ENCODE assay signal across 22 mouse cellular contexts in the genomic region with DNA sequence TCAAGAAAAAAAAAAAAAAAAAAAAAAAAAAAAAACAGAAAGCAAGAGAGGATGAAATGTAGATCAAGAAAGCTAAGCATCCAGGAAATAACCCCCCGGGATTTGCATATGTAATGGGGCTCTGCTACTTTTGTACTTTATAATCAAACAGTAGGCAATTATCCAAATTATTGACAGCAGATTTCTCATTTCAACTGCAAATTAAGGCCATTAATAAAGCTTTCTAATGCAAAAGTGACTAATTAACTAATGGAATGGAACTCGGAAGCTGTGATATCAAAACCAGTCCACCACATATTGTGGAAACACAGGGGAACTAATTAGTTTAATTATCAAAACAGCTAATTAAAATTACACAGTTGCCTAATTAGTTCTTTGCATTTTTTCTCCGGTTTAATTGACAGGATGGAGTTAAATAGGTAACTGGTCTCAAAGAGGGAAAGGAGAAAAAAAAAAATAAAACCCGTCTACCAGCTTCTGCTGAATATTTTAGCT. TPM values are rescaled to one million over a fixed set of nuclear protein-coding genes. Genes with fewer than 3 reads are reported as not detected.
A peak's percentile ranks its signal among the peaks of the same experiment; 100 is the strongest.
DNase-seq lines count a peak whose midpoint lies in the region; ATAC-seq lines count a peak whose summit lies in the region.
"Had no signal": no experiment of that assay in that cellular context is flagged by ENCODE, and none has a peak within 500 bp of the region (broad histone marks: within the 10 kb centered on the region; RNA-seq: fewer than 3 reads in every experiment).

No protein-coding gene starts in this region.

- no peaks in the 10 kb centered on the region for H3K36me3 ChIP-seq in hindbrain, embryonic 12.5 days
- H3K36me3 ChIP-seq in hindbrain, embryonic 11.5 days (ENCODE audit: control insufficient read depth, insufficient read depth, low read length) = no peaks in the 10 kb centered on the region
- no peaks in the 10 kb centered on the region for H3K36me3 ChIP-seq in midbrain, embryonic 14.5 days (ENCODE audit: control insufficient read depth, insufficient read depth, low read length)
- no peaks in the 10 kb centered on the region for H3K36me3 ChIP-seq in midbrain, embryonic 15.5 days (replicated peaks)
- H3K36me3 ChIP-seq: embryonic facial prominence, embryonic 13.5 days; heart, embryonic 15.5 days had no signal

- H3K4me1 ChIP-seq in hindbrain, embryonic 12.5 days = no peaks in the 10 kb centered on the region
- H3K4me1 ChIP-seq in hindbrain, embryonic 11.5 days (replicated peaks; ENCODE audit: control insufficient read depth, insufficient read depth, low read length) = no peaks in the 10 kb centered on the region
- H3K4me1 ChIP-seq in midbrain, embryonic 14.5 days (ENCODE audit: control insufficient read depth, insufficient read depth, low read length) = peaks cover 30% of the 10 kb centered on the region
- H3K4me1 ChIP-seq in midbrain, embryonic 15.5 days = peaks cover 31% of the 10 kb centered on the region
- H3K4me1 ChIP-seq: embryonic facial prominence, embryonic 13.5 days; heart, embryonic 15.5 days had no signal

- no peak overlapping the region for H3K4me3 ChIP-seq in hindbrain, embryonic 12.5 days
- no peak overlapping the region for H3K4me3 ChIP-seq in hindbrain, embryonic 11.5 days (ENCODE audit: low read depth, low read length)
- H3K4me3 ChIP-seq in midbrain, embryonic 14.5 days (replicated peaks; ENCODE audit: low read depth, low read length) = no peak overlapping the region
- no peak overlapping the region for H3K4me3 ChIP-seq in midbrain, embryonic 15.5 days
- H3K4me3 ChIP-seq: embryonic facial prominence, embryonic 13.5 days; heart, adult 2 months; heart, embryonic 15.5 days had no signal

- DNase-seq in hindbrain, embryonic 11.5 days (ENCODE audit: low spot score) = no peak
- peak; percentile 77 for DNase-seq in midbrain, embryonic 14.5 days
- peak; percentile 64 for DNase-seq in retina, postnatal 1 day
- DNase-seq in retina, embryonic 14.5 days (ENCODE audit: low spot score) = no peak
- DNase-seq: cerebellum, adult 11-12 months; cerebellum, adult 9-10 months; cerebellum, postnatal 36 days; gastrocnemius, postnatal 14 days; heart, adult 2 months had no signal

- H3K27ac ChIP-seq in hindbrain, embryonic 12.5 days = no peak overlapping the region
- H3K27ac ChIP-seq in hindbrain, embryonic 11.5 days (ENCODE audit: low read depth, low read length) = no peak overlapping the region
- H3K27ac ChIP-seq in midbrain, embryonic 14.5 days (replicated peaks; ENCODE audit: low read depth, low read length) = no peak overlapping the region
- H3K27ac ChIP-seq in midbrain, embryonic 15.5 days = no peak overlapping the region
- H3K27ac ChIP-seq: embryonic facial prominence, embryonic 13.5 days; heart, adult 2 months; heart, embryonic 15.5 days had no signal

- H3K27me3 ChIP-seq in hindbrain, embryonic 12.5 days = no peaks in the 10 kb centered on the region
- no peaks in the 10 kb centered on the region for H3K27me3 ChIP-seq in hindbrain, embryonic 11.5 days (ENCODE audit: control insufficient read depth, insufficient read depth, low read length)
- H3K27me3 ChIP-seq in midbrain, embryonic 14.5 days (ENCODE audit: control insufficient read depth, insufficient read depth, low read length) = no peaks in the 10 kb centered on the region
- no peaks in the 10 kb centered on the region for H3K27me3 ChIP-seq in midbrain, embryonic 15.5 days (replicated peaks)
- H3K27me3 ChIP-seq: CH12.LX; embryonic facial prominence, embryonic 13.5 days; heart, embryonic 15.5 days; Patski had no signal

- no peaks in the 10 kb centered on the region for H3K9me3 ChIP-seq in hindbrain, embryonic 12.5 days (replicated peaks)
- no peaks in the 10 kb centered on the region for H3K9me3 ChIP-seq in hindbrain, embryonic 11.5 days (ENCODE audit: control insufficient read depth, low read length)
- H3K9me3 ChIP-seq in midbrain, embryonic 14.5 days (ENCODE audit: control insufficient read depth, low read length) = no peaks in the 10 kb centered on the region
- no peaks in the 10 kb centered on the region for H3K9me3 ChIP-seq in midbrain, embryonic 15.5 days
- H3K9me3 ChIP-seq: embryonic facial prominence, embryonic 13.5 days; heart, embryonic 15.5 days had no signal

- WGBS in hindbrain, embryonic 12.5 days = 60% methylated on average over 4 of the region's 4 CpGs
- WGBS in hindbrain, embryonic 11.5 days = 68% methylated on average over 4 of the region's 4 CpGs
- WGBS in midbrain, embryonic 14.5 days = 39% methylated on average over 4 of the region's 4 CpGs
- 34% methylated on average over 4 of the region's 4 CpGs for WGBS in midbrain, embryonic 15.5 days

- H3K4me2 ChIP-seq in hindbrain, embryonic 12.5 days (replicated peaks) = no peak overlapping the region
- no peak overlapping the region for H3K4me2 ChIP-seq in hindbrain, embryonic 11.5 days (replicated peaks; ENCODE audit: low read depth, low read length)
- no peak overlapping the region for H3K4me2 ChIP-seq in midbrain, embryonic 14.5 days (ENCODE audit: low read length)
- H3K4me2 ChIP-seq in midbrain, embryonic 15.5 days = no peak overlapping the region
- H3K4me2 ChIP-seq: embryonic facial prominence, embryonic 13.5 days; heart, embryonic 11.5 days; heart, embryonic 15.5 days had no signal

- H3K9ac ChIP-seq in hindbrain, embryonic 12.5 days = no peak overlapping the region
- H3K9ac ChIP-seq in hindbrain, embryonic 11.5 days (ENCODE audit: low read depth, low read length) = no peak overlapping the region
- no peak overlapping the region for H3K9ac ChIP-seq in midbrain, embryonic 14.5 days (replicated peaks; ENCODE audit: low read length)
- no peak overlapping the region for H3K9ac ChIP-seq in midbrain, embryonic 15.5 days
- H3K9ac ChIP-seq: embryonic facial prominence, embryonic 13.5 days; heart, embryonic 15.5 days had no signal

- 0 out of 2 replicates have a peak, but pooled peaks have one; percentile 11 for ATAC-seq in hindbrain, embryonic 12.5 days (ENCODE audit: low FRiP score)
- no peak for ATAC-seq in hindbrain, embryonic 11.5 days (ENCODE audit: low FRiP score)
- no peak for ATAC-seq in midbrain, embryonic 14.5 days (ENCODE audit: low FRiP score, low TSS enrichment)
- ATAC-seq in midbrain, embryonic 15.5 days (replicated peaks) = no peak
- no peak for ATAC-seq in megakaryocyte-erythroid progenitor cell, adult 5-6 weeks (replicated peaks; ENCODE audit: low FRiP score, low TSS enrichment, poor library complexity, severe bottlenecking)
- ATAC-seq: activated CD4-positive, CD25-positive, alpha-beta regulatory T cell, adult 4 months; intestine, embryonic 16.5 days; Patski had no signal

RNA-seq across cellular contexts. Expression of gene Lmo3, which starts 0.8 kb away (rescaled TPM):
- polyA plus RNA-seq in hindbrain, embryonic 12.5 days (2016; fragmentation: Nextera tagmentation; extraction: Ambion mirVana) = 23.8 and 28.3 TPM in 2 replicates
- 13.1 and 15.4 TPM in 2 replicates for polyA plus RNA-seq in hindbrain, embryonic 11.5 days (2014; fragmentation: Nextera tagmentation; extraction: Ambion mirVana)
- 213 and 218 TPM in 2 replicates for polyA plus RNA-seq in midbrain, embryonic 14.5 days (2014; fragmentation: Nextera tagmentation; extraction: Ambion mirVana)
- polyA plus RNA-seq in midbrain, embryonic 15.5 days (2015; fragmentation: Nextera tagmentation; extraction: Ambion mirVana) = 167 and 188 TPM in 2 replicates
- total RNA-seq in megakaryocyte-erythroid progenitor cell, adult 5-6 weeks (2014; fragmentation: Nextera tagmentation) = not detected in 2 replicates
- not detected in 2 replicates for total RNA-seq in megakaryocyte-erythroid progenitor cell, adult 5-6 weeks (2017)
- total RNA-seq: CH12.LX; gastrocnemius, postnatal 14 days; heart, adult 2 months; heart, postnatal 14 days; hematopoietic stem cell, adult 5-6 weeks had no signal
- polyA plus RNA-seq: activated CD4-positive, CD25-positive, alpha-beta regulatory T cell, adult 4 months; gonadal fat pad, adult 2 months; Patski had no signal

Comparison
In these comparisons a context has a peak if more than half of its experiments do, and no peak if none do; other contexts are left out.
1. DNase-seq: peak in midbrain, embryonic 14.5 days (single experiment) and retina, postnatal 1 day (single experiment); none in hindbrain, embryonic 11.5 days (single experiment) and retina, embryonic 14.5 days (single experiment).